Mouse (Mus musculus): ENCODE measurements at regions not wholly inside any gene's neighbourhood (a gene's known extent, or its start where the extent isn't known, plus 50 kb on each side); places are given as distances from the start of the nearest gene placed in this dataset.

GRCm38 (mm10) chr12:92152043-92152921, 303.3 kb upstream of the Sel1l start:
- no peak for DNase-seq (ENCODE audit: low spot score)

GRCm38 (mm10) chr12:92137539-92137938, 288.6 kb upstream of the Sel1l start:
- DNase-seq (ENCODE audit: low spot score), result no peak

GRCm38 (mm10) chr12:92127648-92128047, 278.7 kb upstream of the Sel1l start:
- DNase-seq (ENCODE audit: low spot score), result no peak

- no peak for DNase-seq (ENCODE audit: low spot score)
Observed at GRCm38 (mm10) chr12:92120164-92120815, 271.3 kb upstream of the Sel1l start.

- no peak for DNase-seq (ENCODE audit: low spot score)
Observed at GRCm38 (mm10) chr12:92109615-92110014, 260.7 kb upstream of the Sel1l start.

GRCm38 (mm10) chr12:92100080-92100479, 251.1 kb upstream of the Sel1l start:
- DNase-seq (ENCODE audit: low spot score), result no peak

GRCm38 (mm10) chr12:92092794-92093365, 243.9 kb upstream of the Sel1l start:
- no peak for DNase-seq (ENCODE audit: low spot score)

GRCm38 (mm10) chr12:92073209-92073608, 224.3 kb upstream of the Sel1l start:
- DNase-seq (ENCODE audit: low spot score), result no peak

GRCm38 (mm10) chr12:92062731-92063130, 213.8 kb upstream of the Sel1l start:
- no peak for DNase-seq (ENCODE audit: low spot score)

- no peak for DNase-seq (ENCODE audit: low spot score)
Observed at GRCm38 (mm10) chr12:92040481-92040880, 191.5 kb upstream of the Sel1l start.

- no peak for DNase-seq (ENCODE audit: low spot score)
Observed at GRCm38 (mm10) chr12:92029192-92029591, 180.2 kb upstream of the Sel1l start.

- no peak for DNase-seq (ENCODE audit: low spot score)
Observed at GRCm38 (mm10) chr12:92028354-92028753, 179.4 kb upstream of the Sel1l start.

- DNase-seq (ENCODE audit: low spot score), result no peak
Observed at GRCm38 (mm10) chr12:92024461-92025218, 175.7 kb upstream of the Sel1l start.

GRCm38 (mm10) chr12:92019593-92020224, 170.8 kb upstream of the Sel1l start:
- no peak for DNase-seq (ENCODE audit: low spot score)

GRCm38 (mm10) chr12:92015373-92015772, 166.4 kb upstream of the Sel1l start:
- no peak for DNase-seq (ENCODE audit: low spot score)

GRCm38 (mm10) chr12:92013979-92014378, 165.0 kb upstream of the Sel1l start:
- no peak for DNase-seq (ENCODE audit: low spot score)

- no peak for DNase-seq (ENCODE audit: low spot score)
Observed at GRCm38 (mm10) chr12:92013244-92013643, 164.3 kb upstream of the Sel1l start.

GRCm38 (mm10) chr12:92004391-92005094, 155.6 kb upstream of the Sel1l start:
- DNase-seq (ENCODE audit: low spot score), result no peak

- DNase-seq (ENCODE audit: low spot score), result no peak
Observed at GRCm38 (mm10) chr12:91999031-91999430, 150.1 kb upstream of the Sel1l start.

GRCm38 (mm10) chr12:91997404-91997803, 148.4 kb upstream of the Sel1l start:
- DNase-seq (ENCODE audit: low spot score), result no peak

- DNase-seq (ENCODE audit: low spot score), result no peak
Observed at GRCm38 (mm10) chr12:91995545-91995944, 146.6 kb upstream of the Sel1l start.

Data from MN1 (cell line).